Mouse (Mus musculus) left cerebral cortex, postnatal 10 days (tissue): Measurements from ENCODE around the gene Fbxo5. TPM values are rescaled to one million over a fixed set of nuclear protein-coding genes. Genes with fewer than 3 reads are reported as not detected.
A peak's percentile ranks its signal among the peaks of the same experiment; 100 is the strongest.

Experiments
- DNase-seq, 2 experiments: peaks; one replicate each; pipeline ENCODE4 v3.0.0; 2021 to 2022; ENCODE audit warnings: low spot score in 2 of 2, mixed read lengths in 1 of 2; ENCODE audit errors: extremely low spot score in 1 of 2
- intact Hi-C: fragments of 180-260 bp; cut with DNase I; formaldehyde crosslinking; loops from one replicate; pipeline ENCODE4 v1.15.1; 2025
- total RNA-seq, 2 experiments: library from RNA; stranded (reverse); gene quantifications; 2 replicates each; pipeline ENCODE4 v1.2.3; 2021

The Fbxo5 gene
- total RNA-seq: 1 to 10 TPM; 1.7 to 2.7 TPM

GRCm38 (mm10) chr10:5805243-5805730, at the start of gene Fbxo5:
Gene Fbxo5 (minus strand): TSS chr10:5805600.
- intact Hi-C loops: no loop called here
- peak; percentile 98 to 99 for DNase-seq

GRCm38 (mm10) chr10:5853290-5853868, 48.0 kb upstream of the Fbxo5 start:
- no peak for DNase-seq
- intact Hi-C loops: loop anchor here (10.0 kb wide), 1 partner anchor 841 kb away; no protein-coding TSS in a partner anchor

GRCm38 (mm10) chr10:5846939-5847338, 41.5 kb upstream of the Fbxo5 start:
- intact Hi-C loops: loop anchor here (10.0 kb wide), 1 partner anchor 948 kb away; no protein-coding TSS in a partner anchor
- DNase-seq: peak in 1 of 2 experiments; percentile 33

GRCm38 (mm10) chr10:5841369-5841768, 36.0 kb upstream of the Fbxo5 start:
- intact Hi-C loops: loop anchor here (10.0 kb wide), 1 partner anchor 953 kb away; no protein-coding TSS in a partner anchor
- DNase-seq: peak in 1 of 2 experiments; percentile 52

GRCm38 (mm10) chr10:5826336-5827025, 21.1 kb upstream of the Fbxo5 start:
- no peak for DNase-seq
- intact Hi-C loops: no loop called here

- DNase-seq: peak in 1 of 2 experiments; percentile 59
- intact Hi-C loops: no loop called here
These were observed 19.4 kb upstream of the Fbxo5 start for GRCm38 (mm10) chr10:5824779-5825178.

- intact Hi-C loops: no loop called here
- DNase-seq: peak; percentile 92 to 98
These were observed 18.5 kb upstream of the Fbxo5 start, which contains the start of gene Mtrf1l for GRCm38 (mm10) chr10:5823740-5824491. Gene Mtrf1l (minus strand): TSS chr10:5823910.

- intact Hi-C loops: no loop called here
- no peak for DNase-seq
These were observed 17.9 kb upstream of the Fbxo5 start for GRCm38 (mm10) chr10:5823291-5823739.

GRCm38 (mm10) chr10:5818772-5819171, 13.4 kb upstream of the Fbxo5 start:
- intact Hi-C loops: no loop called here
- DNase-seq: no peak

GRCm38 (mm10) chr10:5815968-5816367, 10.6 kb upstream of the Fbxo5 start:
- intact Hi-C loops: no loop called here
- no peak for DNase-seq

- intact Hi-C loops: no loop called here
- no peak for DNase-seq
These were observed 8.3 kb upstream of the Fbxo5 start for GRCm38 (mm10) chr10:5813724-5814123.

GRCm38 (mm10) chr10:5807683-5808082, 2.3 kb upstream of the Fbxo5 start:
- no peak for DNase-seq
- intact Hi-C loops: no loop called here

GRCm38 (mm10) chr10:5806996-5807395, 1.6 kb upstream of the Fbxo5 start:
- intact Hi-C loops: no loop called here
- no peak for DNase-seq

GRCm38 (mm10) chr10:5806416-5806815, 1.0 kb upstream of the Fbxo5 start:
- intact Hi-C loops: no loop called here

GRCm38 (mm10) chr10:5805731-5806307, 419 bp upstream of the Fbxo5 start:
- intact Hi-C loops: no loop called here
- peak; percentile 93 to 99 for DNase-seq

More at GRCm38 (mm10) chr10:5806416-5806815, 1.0 kb upstream of the Fbxo5 start:
- DNase-seq: no peak

GRCm38 (mm10) chr10:5804691-5805156, 676 bp downstream of the Fbxo5 start:
- peak; percentile 23 to 46 for DNase-seq
- intact Hi-C loops: no loop called here

- DNase-seq: no peak
- intact Hi-C loops: no loop called here
These were observed 1.7 kb downstream of the Fbxo5 start for GRCm38 (mm10) chr10:5803739-5804138.

- DNase-seq: no peak
- intact Hi-C loops: no loop called here
These were observed 2.5 kb downstream of the Fbxo5 start for GRCm38 (mm10) chr10:5802866-5803265.

GRCm38 (mm10) chr10:5800490-5800889, 4.9 kb downstream of the Fbxo5 start:
- no peak for DNase-seq
- intact Hi-C loops: no loop called here
